Mouse (Mus musculus): ENCODE data around the gene 3110040M04Rik. TPM values are rescaled to one million over a fixed set of nuclear protein-coding genes. Genes with fewer than 3 reads are reported as not detected.
"Not testable (repeated sequence)": the region's sequence is repeated elsewhere in the genome, so short reads cannot be mapped to it uniquely, and the experiment has no call there.

3110040M04Rik gene
- polyA plus RNA-seq, 1 experiment from 2014 or later: not detected

GRCm38 (mm10) chr1:151196690-151197089 is 7.2 kb upstream of the 3110040M04Rik start:
- not testable (repeated sequence) for H3K4me3 ChIP-seq (ENCODE audit: control insufficient read depth in 1 of 2, insufficient read depth in 1 of 2, low read depth in 1 of 2, low read length in 2 of 2); H3K27me3 ChIP-seq (ENCODE audit: control insufficient read depth, insufficient read depth, low read length); H3K9me3 ChIP-seq (ENCODE audit: control insufficient read depth, low read length); H3K27ac ChIP-seq (replicated peaks in 1 of 2; ENCODE audit: control insufficient read depth in 1 of 2, insufficient read depth in 1 of 2, low read depth in 2 of 2, low read length in 2 of 2); H3K9ac ChIP-seq (ENCODE audit: low read length); ATAC-seq (ENCODE audit: insufficient number of reproducible peaks, insufficient read depth, low FRiP score, low read depth); H3K4me2 ChIP-seq (ENCODE audit: low read length); H3K36me3 ChIP-seq (ENCODE audit: control insufficient read depth, insufficient read depth, low read length); H3K4me1 ChIP-seq (ENCODE audit: control insufficient read depth in 2 of 2, insufficient read depth in 2 of 2, low read length in 2 of 2)
- WGBS: 45% methylated on average over 3 of the region's 3 CpGs

DNA sequence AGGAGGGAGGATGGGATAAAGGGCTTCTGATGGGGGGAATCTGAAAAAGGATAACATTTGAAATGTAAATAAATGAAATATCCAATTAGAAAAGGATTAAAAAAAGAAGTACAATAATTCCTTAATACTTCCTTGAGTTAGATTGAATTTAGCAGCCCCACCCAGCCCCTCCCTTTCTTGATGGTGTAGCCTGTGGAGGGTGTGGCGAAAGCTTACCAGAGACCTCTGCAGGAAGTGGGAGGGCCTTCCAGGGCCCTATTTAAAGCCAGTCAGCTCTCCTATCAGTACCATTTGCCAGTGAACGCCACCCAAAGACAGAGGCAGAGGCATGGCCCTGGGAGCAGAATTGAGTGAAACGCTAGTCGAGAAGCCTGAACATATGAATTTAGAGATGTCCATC is 5.8 kb upstream of the 3110040M04Rik start, which contains the start of gene Gm47995:
Gm47995 (plus strand) TSS at position 329 of the 400 bp plus-strand sequence.
- H3K4me3 ChIP-seq (ENCODE audit: control insufficient read depth in 1 of 2, insufficient read depth in 1 of 2, low read depth in 1 of 2, low read length in 2 of 2); H3K4me1 ChIP-seq (ENCODE audit: control insufficient read depth in 2 of 2, insufficient read depth in 2 of 2, low read length in 2 of 2); H3K9me3 ChIP-seq (ENCODE audit: control insufficient read depth, low read length); H3K36me3 ChIP-seq (ENCODE audit: control insufficient read depth, insufficient read depth, low read length); H3K4me2 ChIP-seq (ENCODE audit: low read length); H3K27ac ChIP-seq (replicated peaks in 1 of 2; ENCODE audit: control insufficient read depth in 1 of 2, insufficient read depth in 1 of 2, low read depth in 2 of 2, low read length in 2 of 2); H3K27me3 ChIP-seq (ENCODE audit: control insufficient read depth, insufficient read depth, low read length); ATAC-seq (ENCODE audit: insufficient number of reproducible peaks, insufficient read depth, low FRiP score, low read depth); H3K9ac ChIP-seq (ENCODE audit: low read length): not testable (repeated sequence)
- 77% methylated on average over 1 of the region's 4 CpGs for WGBS

DNA sequence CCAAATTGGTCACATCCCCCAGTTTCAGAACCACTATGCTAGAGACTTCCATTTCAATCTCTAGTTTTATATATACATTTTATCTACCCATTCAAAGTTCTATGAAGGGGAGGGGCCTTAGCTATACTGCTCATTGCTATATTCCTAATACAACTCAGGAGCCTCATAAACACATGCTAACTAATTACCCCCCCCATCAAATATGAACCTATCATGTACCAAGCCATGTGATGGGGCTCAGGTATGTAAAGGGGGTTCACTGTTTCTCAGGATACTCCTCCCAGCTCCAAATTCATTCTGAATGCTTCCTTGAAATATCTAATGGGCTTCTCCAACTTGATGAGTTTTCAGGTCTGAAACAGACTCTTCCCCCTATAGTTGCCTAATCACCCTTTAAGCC is 3.3 kb upstream of the 3110040M04Rik start:
- H3K9me3 ChIP-seq (ENCODE audit: control insufficient read depth, low read length); H3K4me1 ChIP-seq (ENCODE audit: control insufficient read depth in 2 of 2, insufficient read depth in 2 of 2, low read length in 2 of 2); H3K36me3 ChIP-seq (ENCODE audit: control insufficient read depth, insufficient read depth, low read length); H3K9ac ChIP-seq (ENCODE audit: low read length); H3K27me3 ChIP-seq (ENCODE audit: control insufficient read depth, insufficient read depth, low read length); H3K4me2 ChIP-seq (ENCODE audit: low read length); H3K4me3 ChIP-seq (ENCODE audit: control insufficient read depth in 1 of 2, insufficient read depth in 1 of 2, low read depth in 1 of 2, low read length in 2 of 2); ATAC-seq (ENCODE audit: insufficient number of reproducible peaks, insufficient read depth, low FRiP score, low read depth); H3K27ac ChIP-seq (replicated peaks in 1 of 2; ENCODE audit: control insufficient read depth in 1 of 2, insufficient read depth in 1 of 2, low read depth in 2 of 2, low read length in 2 of 2): not testable (repeated sequence)

- 47% methylated on average over 3 of the region's 5 CpGs for WGBS
- not testable (repeated sequence) for ATAC-seq (ENCODE audit: insufficient number of reproducible peaks, insufficient read depth, low FRiP score, low read depth); H3K9ac ChIP-seq (ENCODE audit: low read length); H3K4me3 ChIP-seq (ENCODE audit: control insufficient read depth in 1 of 2, insufficient read depth in 1 of 2, low read depth in 1 of 2, low read length in 2 of 2); H3K4me1 ChIP-seq (ENCODE audit: control insufficient read depth in 2 of 2, insufficient read depth in 2 of 2, low read length in 2 of 2); H3K9me3 ChIP-seq (ENCODE audit: control insufficient read depth, low read length); H3K27me3 ChIP-seq (ENCODE audit: control insufficient read depth, insufficient read depth, low read length); H3K4me2 ChIP-seq (ENCODE audit: low read length); H3K27ac ChIP-seq (replicated peaks in 1 of 2; ENCODE audit: control insufficient read depth in 1 of 2, insufficient read depth in 1 of 2, low read depth in 2 of 2, low read length in 2 of 2); H3K36me3 ChIP-seq (ENCODE audit: control insufficient read depth, insufficient read depth, low read length)
Observed at GRCm38 (mm10) chr1:151202771-151203170, 1.1 kb upstream of the 3110040M04Rik start.

DNA sequence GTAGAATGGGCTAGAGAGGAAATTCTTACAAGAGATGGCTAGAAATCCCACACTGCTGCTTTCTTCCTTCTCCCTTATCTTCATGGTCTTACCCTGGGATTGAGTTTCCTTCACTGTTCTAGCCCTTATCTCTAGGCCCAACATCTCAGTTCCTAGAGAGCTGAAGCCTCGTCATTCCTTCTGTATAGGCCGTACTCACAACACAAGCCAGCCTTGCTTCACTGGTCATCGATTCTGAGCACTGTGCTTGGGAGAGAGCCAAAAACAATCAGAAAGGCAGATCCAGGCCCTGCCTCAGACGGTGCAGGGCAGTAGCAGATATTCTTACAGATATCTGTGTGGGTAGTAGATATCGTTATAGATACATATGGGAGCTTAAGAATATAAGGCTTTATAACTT is 4.6 kb downstream of the 3110040M04Rik start:
- not testable (repeated sequence) for H3K4me3 ChIP-seq (ENCODE audit: control insufficient read depth in 1 of 2, insufficient read depth in 1 of 2, low read depth in 1 of 2, low read length in 2 of 2); H3K36me3 ChIP-seq (ENCODE audit: control insufficient read depth, insufficient read depth, low read length); H3K9me3 ChIP-seq (ENCODE audit: control insufficient read depth, low read length); H3K4me1 ChIP-seq (ENCODE audit: control insufficient read depth in 2 of 2, insufficient read depth in 2 of 2, low read length in 2 of 2); H3K27ac ChIP-seq (replicated peaks in 1 of 2; ENCODE audit: control insufficient read depth in 1 of 2, insufficient read depth in 1 of 2, low read depth in 2 of 2, low read length in 2 of 2); H3K9ac ChIP-seq (ENCODE audit: low read length); H3K27me3 ChIP-seq (ENCODE audit: control insufficient read depth, insufficient read depth, low read length); H3K4me2 ChIP-seq (ENCODE audit: low read length)
- WGBS: 36% methylated on average over 3 of the region's 5 CpGs
- ATAC-seq (ENCODE audit: insufficient number of reproducible peaks, insufficient read depth, low FRiP score, low read depth): 0 out of 2 replicates have a peak, but pooled peaks have one; percentile 39

- H3K36me3 ChIP-seq (ENCODE audit: control insufficient read depth, insufficient read depth, low read length); H3K27ac ChIP-seq (replicated peaks in 1 of 2; ENCODE audit: control insufficient read depth in 1 of 2, insufficient read depth in 1 of 2, low read depth in 2 of 2, low read length in 2 of 2); H3K27me3 ChIP-seq (ENCODE audit: control insufficient read depth, insufficient read depth, low read length); H3K9ac ChIP-seq (ENCODE audit: low read length); H3K4me1 ChIP-seq (ENCODE audit: control insufficient read depth in 2 of 2, insufficient read depth in 2 of 2, low read length in 2 of 2); ATAC-seq (ENCODE audit: insufficient number of reproducible peaks, insufficient read depth, low FRiP score, low read depth); H3K9me3 ChIP-seq (ENCODE audit: control insufficient read depth, low read length); H3K4me3 ChIP-seq (ENCODE audit: control insufficient read depth in 1 of 2, insufficient read depth in 1 of 2, low read depth in 1 of 2, low read length in 2 of 2); H3K4me2 ChIP-seq (ENCODE audit: low read length): not testable (repeated sequence)
Observed at GRCm38 (mm10) chr1:151208944-151209343, 5.0 kb downstream of the 3110040M04Rik start.

DNA sequence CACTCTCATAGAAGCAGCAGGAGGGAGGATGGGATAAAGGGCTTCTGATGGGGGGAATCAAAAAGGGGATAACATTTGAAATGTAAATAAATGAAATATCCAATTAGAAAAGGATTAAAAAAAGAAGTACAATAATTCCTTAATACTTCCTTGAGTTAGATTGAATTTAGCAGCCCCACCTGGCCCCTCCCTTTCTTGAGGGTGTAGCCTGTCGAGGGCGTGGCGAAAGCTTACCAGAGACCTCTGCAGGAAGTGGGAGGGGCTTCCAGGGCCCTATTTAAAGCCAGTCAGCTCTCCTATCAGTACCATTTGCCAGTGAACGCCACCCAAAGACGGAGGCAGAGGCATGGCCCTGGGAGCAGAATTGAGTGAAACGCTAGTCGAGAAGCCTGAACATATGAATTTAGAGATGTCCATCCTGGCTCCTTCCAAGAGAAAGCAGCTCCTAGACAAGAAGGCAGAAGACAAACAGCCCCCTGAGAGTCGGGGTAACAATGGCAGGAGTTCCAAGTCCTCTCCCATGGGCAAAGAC is 6.0 kb downstream of the 3110040M04Rik start, which contains the start of gene Gm47996:
Gm47996 (plus strand) TSS at position 308 of the 532 bp plus-strand sequence.
- H3K27ac ChIP-seq (replicated peaks in 1 of 2; ENCODE audit: control insufficient read depth in 1 of 2, insufficient read depth in 1 of 2, low read depth in 2 of 2, low read length in 2 of 2); ATAC-seq (ENCODE audit: insufficient number of reproducible peaks, insufficient read depth, low FRiP score, low read depth); H3K4me3 ChIP-seq (ENCODE audit: control insufficient read depth in 1 of 2, insufficient read depth in 1 of 2, low read depth in 1 of 2, low read length in 2 of 2); H3K27me3 ChIP-seq (ENCODE audit: control insufficient read depth, insufficient read depth, low read length); H3K9me3 ChIP-seq (ENCODE audit: control insufficient read depth, low read length); H3K4me2 ChIP-seq (ENCODE audit: low read length); H3K36me3 ChIP-seq (ENCODE audit: control insufficient read depth, insufficient read depth, low read length); H3K9ac ChIP-seq (ENCODE audit: low read length); H3K4me1 ChIP-seq (ENCODE audit: control insufficient read depth in 2 of 2, insufficient read depth in 2 of 2, low read length in 2 of 2): not testable (repeated sequence)
- WGBS: 84% methylated on average over 4 of the region's 8 CpGs

DNA sequence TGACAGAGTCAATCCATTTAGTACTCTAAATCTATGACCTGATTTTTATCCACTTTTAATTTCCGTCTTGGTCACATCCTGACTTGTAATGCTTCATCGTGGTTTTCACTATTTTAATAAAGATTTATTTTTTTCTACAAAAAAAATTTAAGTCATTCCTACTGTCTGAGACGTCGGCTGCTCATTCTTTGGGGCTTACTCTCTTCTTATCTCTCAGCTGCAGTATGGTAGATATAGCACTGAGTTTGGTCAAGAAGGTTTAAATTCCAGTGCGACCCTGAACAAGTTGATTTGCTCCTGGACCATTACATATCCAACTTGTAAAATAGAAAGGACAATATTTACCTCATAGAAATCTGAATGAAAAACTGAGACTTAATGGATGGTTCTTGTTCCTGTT is 7.7 kb downstream of the 3110040M04Rik start:
- WGBS: 59% methylated on average over 5 of the region's 5 CpGs

More for the DNA sequence above, 7.7 kb downstream of the 3110040M04Rik start:
- not testable (repeated sequence) for H3K36me3 ChIP-seq (ENCODE audit: control insufficient read depth, insufficient read depth, low read length); ATAC-seq (ENCODE audit: insufficient number of reproducible peaks, insufficient read depth, low FRiP score, low read depth); H3K4me2 ChIP-seq (ENCODE audit: low read length); H3K4me1 ChIP-seq (ENCODE audit: control insufficient read depth in 2 of 2, insufficient read depth in 2 of 2, low read length in 2 of 2); H3K4me3 ChIP-seq (ENCODE audit: control insufficient read depth in 1 of 2, insufficient read depth in 1 of 2, low read depth in 1 of 2, low read length in 2 of 2); H3K27ac ChIP-seq (replicated peaks in 1 of 2; ENCODE audit: control insufficient read depth in 1 of 2, insufficient read depth in 1 of 2, low read depth in 2 of 2, low read length in 2 of 2); H3K9ac ChIP-seq (ENCODE audit: low read length); H3K9me3 ChIP-seq (ENCODE audit: control insufficient read depth, low read length); H3K27me3 ChIP-seq (ENCODE audit: control insufficient read depth, insufficient read depth, low read length)
